Mouse (Mus musculus) heart, embryonic 16.5 days (tissue): ENCODE measurements around the gene Atraid. TPM values are rescaled to one million over a fixed set of nuclear protein-coding genes. Genes with fewer than 3 reads are reported as not detected.

Experiments used
- ATAC-seq: fragments of 200-750 bp; cut with Nextera tagmentation; replicated peaks from 2 replicates; pipeline ENCODE4 v1.8.0; 2017; ENCODE audit warnings: moderate number of reproducible peaks; ENCODE audit not compliant: insufficient read depth, low FRiP score; ENCODE audit errors: extremely low read depth
- H3K27ac ChIP-seq: fragments of 300-500 bp; sonication (generic); 2 replicates; pipeline ENCODE4 v1.5.1; 2014; ENCODE audit warnings: mild to moderate bottlenecking, low read length, control low read depth, moderate library complexity
- H3K27me3 ChIP-seq: fragments of 300-500 bp; sonication (generic); 2 replicates; pipeline ENCODE4 v1.6.1; 2014; ENCODE audit warnings: low read length, mixed read lengths; ENCODE audit not compliant: control insufficient read depth, insufficient read depth
- H3K36me3 ChIP-seq: fragments of 300-500 bp; sonication (generic); 2 replicates; pipeline ENCODE4 v1.6.1; 2014; ENCODE audit not compliant: control insufficient read depth, insufficient read depth
- H3K4me1 ChIP-seq: fragments of 300-500 bp; sonication (generic); 2 replicates; pipeline ENCODE4 v1.6.1; 2014; ENCODE audit warnings: low read length, mixed read lengths; ENCODE audit not compliant: control insufficient read depth, insufficient read depth
- H3K4me2 ChIP-seq: fragments of 300-500 bp; sonication (generic); 2 replicates; pipeline ENCODE4 v1.6.1; 2014; ENCODE audit warnings: low read depth, mild to moderate bottlenecking, control low read depth, low read length
- H3K4me3 ChIP-seq: fragments of 300-500 bp; sonication (generic); 2 replicates; pipeline ENCODE4 v1.5.1; 2014; ENCODE audit warnings: mild to moderate bottlenecking, control low read depth, low read length
- H3K9ac ChIP-seq: fragments of 300-500 bp; sonication (generic); 2 replicates; pipeline ENCODE4 v1.6.1; 2014; ENCODE audit warnings: low read length, control low read depth
- H3K9me3 ChIP-seq: fragments of 300-500 bp; sonication (generic); replicated peaks from 2 replicates; pipeline ENCODE4 v1.6.1; 2016; ENCODE audit warnings: low read length; ENCODE audit not compliant: control insufficient read depth
- WGBS: fragments of 180-500 bp; shearing (Covaris S2); extraction: QIAGEN DNeasy Blood & Tissue Kit; methylation state at CpG from one replicate; pipeline ENCODE4 v1.1.7; 2014; 5-methylcytosine and 5-hydroxymethylcytosine counted together
- polyA plus RNA-seq: library from polyadenylated mRNA; unstranded; fragments of >200 nt; fragmentation: Nextera tagmentation; extraction: Ambion mirVana; gene quantifications from 2 replicates; pipeline ENCODE4 v1.2.1, GENCODE M21; 2015

Atraid gene
- polyA plus RNA-seq, 1 experiment from 2014 or later, result 117 TPM

GRCm38 (mm10) chr5:31086606-31087005 lies 38.5 kb downstream of the Atraid start:
- Histone ChIP-seq H3K27me3 (peaks cover 37% of the 10 kb centered on the region), H3K9ac (no peak overlapping the region), H3K4me2 (no peak overlapping the region), H3K4me3 (no peak overlapping the region), H3K9me3 (no peaks in the 10 kb centered on the region), H3K36me3 (no peaks in the 10 kb centered on the region), H3K27ac (no peak overlapping the region), H3K4me1 (peaks cover 19% of the 10 kb centered on the region)
- 26% methylated on average over 7 of the region's 7 CpGs for WGBS
- no peak for ATAC-seq

DNA sequence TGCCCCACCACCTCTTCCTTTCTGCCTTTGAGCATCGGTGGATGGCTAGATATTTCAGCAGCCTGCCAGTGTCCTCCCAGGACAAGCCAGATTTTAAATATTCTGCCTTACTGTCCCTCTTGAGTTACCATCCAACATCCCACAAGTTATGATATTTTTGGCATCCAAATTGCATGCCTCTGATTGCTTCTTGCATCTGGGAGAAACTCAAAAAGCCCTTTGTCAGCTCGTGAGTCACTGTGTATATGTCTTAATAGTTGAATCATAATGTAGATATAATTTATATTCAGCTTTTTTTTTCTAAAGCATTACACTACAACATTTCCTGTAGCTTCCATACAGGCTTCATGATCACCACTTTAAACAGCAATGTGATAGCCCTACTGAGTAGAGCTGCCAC lies 39.0 kb downstream of the Atraid start:
- no peak for ATAC-seq
- Histone ChIP-seq H3K27ac (no peak overlapping the region), H3K9ac (no peak overlapping the region), H3K36me3 (no peaks in the 10 kb centered on the region), H3K4me3 (no peak overlapping the region), H3K4me1 (peaks cover 19% of the 10 kb centered on the region), H3K9me3 (no peaks in the 10 kb centered on the region), H3K4me2 (no peak overlapping the region), H3K27me3 (peaks cover 43% of the 10 kb centered on the region)
- WGBS, result 67% methylated on average over 2 of the region's 2 CpGs

- H3K27ac ChIP-seq, result no peak overlapping the region
- ATAC-seq, result no peak
- peak overlapping the region; percentile 52 for H3K9ac ChIP-seq
- H3K27me3 ChIP-seq, result peaks cover 91% of the 10 kb centered on the region
- H3K9me3 ChIP-seq, result no peaks in the 10 kb centered on the region
- H3K36me3 ChIP-seq, result no peaks in the 10 kb centered on the region
- H3K4me3 ChIP-seq, result peak overlapping the region; percentile 54
- peaks cover 26% of the 10 kb centered on the region for H3K4me1 ChIP-seq
- peak overlapping the region; percentile 77 for H3K4me2 ChIP-seq
- 5% methylated on average over 42 of the region's 53 CpGs for WGBS
Measured at GRCm38 (mm10) chr5:31092231-31092975, 44.3 kb downstream of the Atraid start.

GRCm38 (mm10) chr5:31093151-31094041 lies 45.3 kb downstream of the Atraid start:
- under 1% methylated on average over 48 of the region's 54 CpGs for WGBS
- Histone ChIP-seq H3K27ac (no peak overlapping the region), H3K27me3 (peaks cover 92% of the 10 kb centered on the region), H3K4me2 (peak overlapping the region; percentile 77), H3K4me1 (peaks cover 26% of the 10 kb centered on the region), H3K36me3 (no peaks in the 10 kb centered on the region), H3K9me3 (no peaks in the 10 kb centered on the region; the same call in 1 of the 2 replicates), H3K9ac (peak overlapping the region; percentile 52), H3K4me3 (peak overlapping the region; percentile 54)
- ATAC-seq, result peak; percentile 18; the same call in 1 of the 2 replicates

GRCm38 (mm10) chr5:31094100-31094798 lies 46.1 kb downstream of the Atraid start:
- H3K36me3 ChIP-seq, result no peaks in the 10 kb centered on the region
- peak overlapping the region; percentile 53 for H3K9ac ChIP-seq
- ATAC-seq, result no peak
- H3K27ac ChIP-seq, result no peak overlapping the region
- H3K4me1 ChIP-seq, result peaks cover 26% of the 10 kb centered on the region
- H3K4me3 ChIP-seq, result peak overlapping the region; percentile 54
- H3K9me3 ChIP-seq, result no peaks in the 10 kb centered on the region; the same call in 1 of the 2 replicates
- peak overlapping the region; percentile 77 for H3K4me2 ChIP-seq
- WGBS, result 3% methylated on average over 29 of the region's 29 CpGs
- H3K27me3 ChIP-seq, result peaks cover 90% of the 10 kb centered on the region

- WGBS, result under 1% methylated on average over 59 of the region's 59 CpGs
- Histone ChIP-seq H3K4me1 (peaks cover 26% of the 10 kb centered on the region), H3K4me3 (peak overlapping the region; percentile 54), H3K9me3 (no peaks in the 10 kb centered on the region; the same call in 1 of the 2 replicates), H3K4me2 (peak overlapping the region; percentile 77), H3K36me3 (no peaks in the 10 kb centered on the region), H3K9ac (peak overlapping the region; percentile 53), H3K27me3 (peaks cover 84% of the 10 kb centered on the region), H3K27ac (no peak overlapping the region)
- peak; percentile 61 for ATAC-seq
Measured at GRCm38 (mm10) chr5:31094799-31095691, 46.9 kb downstream of the Atraid start.

DNA sequence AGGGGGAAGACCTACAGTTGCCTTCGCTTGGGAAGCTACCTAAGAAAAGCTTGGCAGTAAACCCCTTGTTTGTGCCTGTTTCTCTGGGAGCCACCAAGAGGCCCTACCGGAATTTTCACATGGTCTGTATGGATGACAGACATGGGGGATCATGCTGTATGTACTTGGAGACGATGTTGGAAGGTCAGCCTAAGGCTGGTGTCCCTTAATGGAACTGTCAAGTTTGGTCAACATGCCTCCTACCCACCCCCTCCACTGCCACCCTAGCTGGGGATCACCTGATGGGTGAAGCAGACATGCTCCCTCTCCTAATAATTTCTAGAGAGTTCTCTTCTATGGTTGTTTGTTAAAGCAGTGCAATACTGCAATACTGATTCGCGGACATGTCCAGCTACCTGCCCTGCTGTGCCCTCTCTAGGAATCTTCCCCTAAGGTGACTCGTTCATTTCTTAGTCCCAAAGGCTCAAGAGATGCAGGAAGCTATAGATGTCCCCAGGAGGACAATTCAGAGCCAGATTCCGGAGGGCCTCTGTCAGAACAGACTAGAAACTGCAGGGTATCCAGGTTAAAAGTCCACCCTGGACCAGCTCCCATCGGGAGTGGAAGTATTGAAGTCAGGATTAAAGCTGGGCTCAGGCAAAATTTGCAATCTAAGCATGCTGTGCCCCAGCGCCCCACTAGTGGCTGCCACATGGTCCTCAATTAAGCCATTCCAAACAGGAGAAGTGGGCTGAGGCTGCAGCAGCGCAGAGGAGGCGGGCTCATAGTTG lies 47.8 kb downstream of the Atraid start:
- Histone ChIP-seq H3K27me3 (peaks cover 75% of the 10 kb centered on the region), H3K4me1 (peaks cover 26% of the 10 kb centered on the region), H3K9me3 (no peaks in the 10 kb centered on the region; the same call in 1 of the 2 replicates), H3K27ac (no peak overlapping the region), H3K4me2 (peak overlapping the region; percentile 77), H3K9ac (peak overlapping the region; percentile 53), H3K36me3 (no peaks in the 10 kb centered on the region), H3K4me3 (peak overlapping the region; percentile 54)
- WGBS, result 34% methylated on average over 11 of the region's 11 CpGs
- ATAC-seq, result no peak
